Mouse (Mus musculus) kidney, embryonic 15.5 days (tissue): ENCODE data around the gene Relb. TPM values are rescaled to one million over a fixed set of nuclear protein-coding genes. Genes with fewer than 3 reads are reported as not detected.

Source experiments
- ATAC-seq: fragments of 200-750 bp; cut with Nextera tagmentation; replicated peaks from 2 replicates; pipeline ENCODE4 v1.8.0; 2017; ENCODE audit warnings: moderate TSS enrichment; ENCODE audit not compliant: low FRiP score
- H3K27ac ChIP-seq: fragments of 300-500 bp; sonication (generic); 2 replicates; pipeline ENCODE4 v1.5.1; 2015; ENCODE audit warnings: mild to moderate bottlenecking, inconsistent platforms
- H3K27me3 ChIP-seq: fragments of 300-500 bp; sonication (generic); 2 replicates; pipeline ENCODE4 v1.6.1; 2015; ENCODE audit warnings: inconsistent platforms
- H3K36me3 ChIP-seq: fragments of 300-500 bp; sonication (generic); 2 replicates; pipeline ENCODE4 v1.6.1; 2015; ENCODE audit warnings: inconsistent platforms
- H3K4me1 ChIP-seq: fragments of 300-500 bp; sonication (generic); 2 replicates; pipeline ENCODE4 v1.6.1; 2015; ENCODE audit warnings: inconsistent platforms
- H3K4me2 ChIP-seq: fragments of 300-500 bp; sonication (generic); 2 replicates; pipeline ENCODE4 v1.6.1; 2015; ENCODE audit warnings: moderate library complexity, mild to moderate bottlenecking, inconsistent platforms
- H3K4me3 ChIP-seq: fragments of 300-500 bp; sonication (generic); replicated peaks from 2 replicates; pipeline ENCODE4 v1.5.1; 2015; ENCODE audit warnings: mild to moderate bottlenecking, inconsistent platforms
- H3K9ac ChIP-seq: fragments of 300-500 bp; sonication (generic); 2 replicates; pipeline ENCODE4 v1.6.1; 2015; ENCODE audit warnings: mild to moderate bottlenecking, inconsistent platforms
- H3K9me3 ChIP-seq: fragments of 300-500 bp; sonication (generic); replicated peaks from 2 replicates; pipeline ENCODE4 v1.6.1; 2016; ENCODE audit warnings: inconsistent platforms
- WGBS: fragments of 180-500 bp; shearing (Covaris S2); methylation state at CpG from one replicate; pipeline ENCODE4 v1.1.7; 2015; ENCODE audit warnings: mixed read lengths; 5-methylcytosine and 5-hydroxymethylcytosine counted together
- polyA plus RNA-seq: library from polyadenylated mRNA; unstranded; fragments of >200 nt; fragmentation: Nextera tagmentation; extraction: Ambion mirVana; gene quantifications from 2 replicates; pipeline ENCODE4 v1.2.1, GENCODE M21; 2015

The Relb gene
- polyA plus RNA-seq, 1 experiment from 2014 or later: 10.0 TPM

- peaks cover 25% of the 10 kb centered on the region for H3K36me3 ChIP-seq
- peak within 1 kb of the TSS; percentile 45 for H3K9ac ChIP-seq
- ATAC-seq: no peak
- H3K4me1 ChIP-seq: peaks cover 25% of the 10 kb centered on the region
- no peaks in the 10 kb centered on the region for H3K9me3 ChIP-seq
- H3K27ac ChIP-seq: no peak within 1 kb of the TSS
- H3K4me2 ChIP-seq: peak within 1 kb of the TSS; percentile 89
- peaks cover 42% of the 10 kb centered on the region for H3K27me3 ChIP-seq
- H3K4me3 ChIP-seq: peak within 1 kb of the TSS; percentile 46
- whole genome bisulfite sequencing: under 1% methylated on average over 54 of the region's 56 CpGs
Measured at GRCm38 (mm10) chr7:19577141-19577852, 51.9 kb downstream of the Relb start, which contains the start of the genes Zfp296 and Gemin7. Gene Zfp296, plus strand, starts transcription at chr7:19577287. Gene Gemin7, minus strand, starts transcription at chr7:19577595.

DNA sequence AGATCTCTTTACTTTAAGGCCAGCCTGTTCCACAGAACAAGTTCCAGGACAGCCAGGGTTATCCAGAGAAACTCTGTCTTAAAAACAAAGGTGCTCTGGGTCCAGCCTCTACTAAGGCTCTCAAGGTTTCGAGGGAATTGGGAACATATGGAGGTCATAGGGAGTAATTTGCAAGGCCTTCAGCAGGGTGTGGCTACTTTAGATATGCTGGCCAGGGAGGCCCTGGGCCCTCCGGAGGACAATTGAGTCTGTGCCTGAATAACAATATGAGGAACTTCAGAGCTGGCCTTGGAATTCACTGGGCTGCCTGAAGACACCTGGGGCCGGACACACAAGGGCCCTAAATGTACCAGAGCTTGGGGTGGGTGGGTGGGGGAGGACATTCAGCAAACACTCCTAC lies 53.7 kb downstream of the Relb start:
- H3K27me3 ChIP-seq: peaks cover 42% of the 10 kb centered on the region
- H3K27ac ChIP-seq: no peak overlapping the region
- no peak overlapping the region for H3K4me2 ChIP-seq
- no peak overlapping the region for H3K9ac ChIP-seq
- H3K9me3 ChIP-seq: no peaks in the 10 kb centered on the region
- H3K4me3 ChIP-seq: no peak overlapping the region
- no peak for ATAC-seq
- peaks cover 11% of the 10 kb centered on the region for H3K36me3 ChIP-seq
- H3K4me1 ChIP-seq: peaks cover 38% of the 10 kb centered on the region
- 55% methylated on average over 3 of the region's 3 CpGs for WGBS

- 0 out of 2 replicates have a peak, but pooled peaks have one; percentile 0 for ATAC-seq
Measured at GRCm38 (mm10) chr7:19573776-19574140, 55.5 kb downstream of the Relb start.

DNA sequence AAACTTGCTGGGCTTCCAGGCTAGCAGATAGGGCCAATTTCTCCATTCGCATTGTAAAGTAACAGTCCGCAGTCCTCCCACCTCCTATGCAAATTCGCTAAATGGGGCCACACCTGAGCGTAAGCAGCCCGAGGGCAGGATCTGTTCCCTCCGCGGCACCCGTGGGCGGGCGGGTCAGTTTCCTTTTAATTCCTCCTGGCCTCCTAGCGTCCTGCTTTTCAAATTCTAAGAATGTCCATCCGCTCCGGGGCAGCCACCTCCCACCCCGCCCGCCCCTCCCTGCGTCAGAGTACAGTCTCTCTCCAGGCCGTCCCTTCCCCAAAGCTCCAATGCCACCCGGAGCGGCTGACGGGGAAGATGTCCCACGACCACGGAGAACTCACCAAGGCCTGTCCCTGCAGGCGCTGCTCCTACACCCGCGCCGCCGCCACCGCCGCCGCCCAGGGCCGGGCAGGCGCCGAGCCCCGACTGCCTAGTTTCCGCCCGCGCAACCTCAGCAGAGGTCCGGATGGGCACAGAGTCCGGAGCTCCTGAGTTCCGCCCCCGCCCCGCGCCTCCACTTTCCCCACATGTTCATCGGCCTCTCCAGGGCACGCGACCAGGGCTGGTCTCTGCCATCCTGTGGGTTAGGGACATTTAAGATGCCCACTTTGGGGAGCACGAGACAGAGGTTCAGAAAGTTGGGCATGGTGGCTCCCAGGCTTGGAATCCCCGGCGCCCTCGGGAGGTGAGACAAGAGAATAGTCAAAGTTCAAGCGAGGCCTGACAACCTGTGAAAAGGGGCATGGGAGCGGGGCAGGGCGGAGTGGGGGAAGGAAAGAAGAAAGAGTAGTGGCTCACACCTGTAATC lies 56.1 kb downstream of the Relb start:
- Histone ChIP-seq H3K4me1 (peaks cover 37% of the 10 kb centered on the region), H3K9me3 (no peaks in the 10 kb centered on the region), H3K4me3 (peak overlapping the region; percentile 75), H3K36me3 (peaks cover 26% of the 10 kb centered on the region), H3K27me3 (peaks cover 35% of the 10 kb centered on the region), H3K27ac (peak overlapping the region; percentile 94), H3K4me2 (peak overlapping the region; percentile 74), H3K9ac (peak overlapping the region; percentile 75)
- 1% methylated on average over 53 of the region's 53 CpGs for WGBS
- peak; percentile 80 for ATAC-seq

More at GRCm38 (mm10) chr7:19573776-19574140, 55.5 kb downstream of the Relb start:
- Histone ChIP-seq H3K9ac (peak overlapping the region; percentile 75), H3K27me3 (peaks cover 41% of the 10 kb centered on the region), H3K27ac (peak overlapping the region; percentile 94), H3K4me2 (peak overlapping the region; percentile 74), H3K4me3 (peak overlapping the region; percentile 75), H3K36me3 (peaks cover 21% of the 10 kb centered on the region), H3K4me1 (peaks cover 38% of the 10 kb centered on the region), H3K9me3 (no peaks in the 10 kb centered on the region)
- WGBS: 28% methylated on average over 16 of the region's 16 CpGs

GRCm38 (mm10) chr7:19569647-19570046 lies 59.6 kb downstream of the Relb start:
- H3K4me3 ChIP-seq: no peak overlapping the region
- peaks cover 2% of the 10 kb centered on the region for H3K27me3 ChIP-seq
- WGBS: 75% methylated on average over 3 of the region's 3 CpGs
- no peak overlapping the region for H3K4me2 ChIP-seq
- ATAC-seq: no peak
- H3K36me3 ChIP-seq: peaks cover 47% of the 10 kb centered on the region
- no peak overlapping the region for H3K9ac ChIP-seq
- H3K27ac ChIP-seq: no peak overlapping the region
- H3K4me1 ChIP-seq: peaks cover 24% of the 10 kb centered on the region
- no peaks in the 10 kb centered on the region for H3K9me3 ChIP-seq

- Histone ChIP-seq H3K4me3 (no peak overlapping the region), H3K9ac (no peak overlapping the region), H3K4me2 (no peak overlapping the region), H3K4me1 (peaks cover 26% of the 10 kb centered on the region), H3K27ac (no peak overlapping the region), H3K9me3 (no peaks in the 10 kb centered on the region), H3K27me3 (no peaks in the 10 kb centered on the region), H3K36me3 (peaks cover 58% of the 10 kb centered on the region)
- ATAC-seq: no peak
- 89% methylated on average over 8 of the region's 8 CpGs for WGBS
Measured at GRCm38 (mm10) chr7:19567426-19567825, 61.8 kb downstream of the Relb start.

- H3K9me3 ChIP-seq: no peaks in the 10 kb centered on the region
- 92% methylated on average over 2 of the region's 2 CpGs for WGBS
Measured at GRCm38 (mm10) chr7:19565803-19566202, 63.4 kb downstream of the Relb start.

GRCm38 (mm10) chr7:19564455-19564854 lies 64.8 kb downstream of the Relb start:
- Histone ChIP-seq H3K36me3 (peaks cover 43% of the 10 kb centered on the region), H3K4me1 (peaks cover 32% of the 10 kb centered on the region), H3K9me3 (no peaks in the 10 kb centered on the region), H3K27ac (no peak overlapping the region), H3K4me3 (no peak overlapping the region), H3K9ac (no peak overlapping the region), H3K27me3 (no peaks in the 10 kb centered on the region), H3K4me2 (no peak overlapping the region)
- no peak for ATAC-seq
- WGBS: 85% methylated on average over 4 of the region's 4 CpGs

More at GRCm38 (mm10) chr7:19565803-19566202, 63.4 kb downstream of the Relb start:
- H3K36me3 ChIP-seq: peaks cover 57% of the 10 kb centered on the region
- no peak overlapping the region for H3K4me3 ChIP-seq
- peaks cover 18% of the 10 kb centered on the region for H3K4me1 ChIP-seq
- no peak overlapping the region for H3K9ac ChIP-seq
- no peak overlapping the region for H3K27ac ChIP-seq
- ATAC-seq: no peak
- H3K4me2 ChIP-seq: no peak overlapping the region
- H3K27me3 ChIP-seq: no peaks in the 10 kb centered on the region

- H3K9ac ChIP-seq: no peak overlapping the region
- H3K4me3 ChIP-seq: no peak overlapping the region
- no peaks in the 10 kb centered on the region for H3K27me3 ChIP-seq
- H3K4me2 ChIP-seq: peak overlapping the region; percentile 81; the same call in 1 of the 2 replicates
- peaks cover 37% of the 10 kb centered on the region for H3K4me1 ChIP-seq
- 82% methylated on average over 3 of the region's 3 CpGs for WGBS
- H3K9me3 ChIP-seq: no peaks in the 10 kb centered on the region
- no peak overlapping the region for H3K27ac ChIP-seq
- peaks cover 38% of the 10 kb centered on the region for H3K36me3 ChIP-seq
- ATAC-seq: no peak
Measured at GRCm38 (mm10) chr7:19563884-19564283, 65.4 kb downstream of the Relb start.

DNA sequence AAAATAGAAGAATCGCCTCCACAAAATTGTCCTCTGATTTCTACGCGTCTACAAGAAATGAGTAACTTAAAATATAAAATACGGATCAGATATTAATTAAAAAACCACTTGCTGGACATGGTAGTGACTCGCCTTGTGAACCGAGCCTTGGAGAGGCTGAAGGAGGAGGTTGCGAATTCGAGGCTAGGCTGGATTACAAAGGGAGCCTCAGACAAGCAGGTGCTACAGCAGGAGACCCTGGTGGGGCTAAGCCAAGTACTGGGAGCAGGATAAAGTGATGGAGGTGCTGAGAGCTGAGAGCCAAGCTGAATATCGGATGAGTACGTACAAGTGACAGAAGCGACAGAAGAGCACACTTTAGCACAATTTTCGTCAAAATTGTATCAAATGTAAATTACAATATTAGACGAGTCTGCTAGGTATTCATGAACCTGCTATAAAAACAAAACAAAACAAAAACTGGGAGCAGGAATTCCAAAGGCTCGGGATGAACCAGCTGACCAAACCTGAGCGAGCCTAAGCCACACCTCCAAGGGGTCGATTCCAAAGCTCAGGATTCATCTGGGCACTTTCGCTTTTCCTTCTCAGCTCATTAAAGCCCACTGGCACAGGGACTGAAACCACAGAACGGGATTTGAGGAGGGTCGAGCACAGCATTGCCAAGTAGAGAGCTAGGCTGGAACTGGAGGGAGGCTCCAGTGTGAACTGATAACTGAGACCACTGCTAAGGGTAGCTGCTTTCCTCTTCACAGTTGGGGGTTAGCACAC lies 66.4 kb downstream of the Relb start, which contains the start of gene Ppp1r37:
TSS of gene Ppp1r37 (minus strand) at position 434 of the 768 bp plus-strand sequence.
- Histone ChIP-seq H3K36me3 (peaks cover 38% of the 10 kb centered on the region), H3K27ac (peak within 1 kb of the TSS; percentile 95)
- 2% methylated on average over 19 of the region's 19 CpGs for WGBS

GRCm38 (mm10) chr7:19561765-19562642 lies 67.2 kb downstream of the Relb start:
- Histone ChIP-seq H3K4me1 (peaks cover 47% of the 10 kb centered on the region), H3K9ac (peak overlapping the region; percentile 88), H3K4me2 (peak overlapping the region; percentile 81), H3K27ac (peak overlapping the region; percentile 95), H3K36me3 (peaks cover 38% of the 10 kb centered on the region), H3K27me3 (no peaks in the 10 kb centered on the region), H3K4me3 (peak overlapping the region; percentile 94), H3K9me3 (no peaks in the 10 kb centered on the region)
- under 1% methylated on average over 102 of the region's 102 CpGs for WGBS
- ATAC-seq: peak; percentile 87

More for the DNA sequence above, 66.4 kb downstream of the Relb start, which contains the start of gene Ppp1r37:
- Histone ChIP-seq H3K9me3 (no peaks in the 10 kb centered on the region), H3K9ac (peak within 1 kb of the TSS; percentile 88), H3K27me3 (no peaks in the 10 kb centered on the region), H3K4me1 (peaks cover 47% of the 10 kb centered on the region), H3K4me3 (peak within 1 kb of the TSS; percentile 94), H3K4me2 (peak within 1 kb of the TSS; percentile 81)
- ATAC-seq: no peak; the same call in 1 of the 2 replicates
